Mouse (Mus musculus) hindlimb bud, embryonic 11.5 days (tissue): Measurements from ENCODE around the gene Olfr521.
"Not testable (repeated sequence)": the region's sequence is repeated elsewhere in the genome, so short reads cannot be mapped to it uniquely, and the experiment has no call there.

ENCODE experiments used
- DNase-seq: peaks from one replicate; pipeline ENCODE4 v3.0.0-alpha.2; 2012; ENCODE audit warnings: low read depth, low spot score; ENCODE audit errors: extremely low spot score

The Olfr521 gene

GRCm38 (mm10) chr7:99763207-99763606 lies at the start of gene Olfr521:
Olfr521 (plus strand) TSS chr7:99763507.
- DNase-seq = no peak

GRCm38 (mm10) chr7:99716536-99716935 lies 46.8 kb upstream of the Olfr521 start:
- DNase-seq = no peak

GRCm38 (mm10) chr7:99729973-99730372 lies 33.3 kb upstream of the Olfr521 start, which contains the start of gene Olfr520:
Olfr520 (plus strand) TSS chr7:99730273.
- no peak for DNase-seq

- DNase-seq = no peak
Observed at GRCm38 (mm10) chr7:99734612-99735011, 28.7 kb upstream of the Olfr521 start.

- not testable (repeated sequence) for DNase-seq
Observed at GRCm38 (mm10) chr7:99735491-99735890, 27.8 kb upstream of the Olfr521 start.

- DNase-seq = no peak
Observed at GRCm38 (mm10) chr7:99739276-99739675, 24.0 kb upstream of the Olfr521 start.

GRCm38 (mm10) chr7:99781385-99781784 lies 18.1 kb downstream of the Olfr521 start:
- DNase-seq = no peak

- DNase-seq = no peak
Observed at GRCm38 (mm10) chr7:99781916-99782315, 18.6 kb downstream of the Olfr521 start.

GRCm38 (mm10) chr7:99783421-99783820 lies 20.1 kb downstream of the Olfr521 start:
- no peak for DNase-seq

- no peak for DNase-seq
Observed at GRCm38 (mm10) chr7:99785553-99785952, 22.2 kb downstream of the Olfr521 start.

- DNase-seq = no peak
Observed at GRCm38 (mm10) chr7:99786774-99787173, 23.5 kb downstream of the Olfr521 start.

GRCm38 (mm10) chr7:99787935-99788334 lies 24.6 kb downstream of the Olfr521 start:
- no peak for DNase-seq

GRCm38 (mm10) chr7:99788563-99788962 lies 25.3 kb downstream of the Olfr521 start:
- DNase-seq = no peak

- no peak for DNase-seq
Observed at GRCm38 (mm10) chr7:99790816-99791215, 27.5 kb downstream of the Olfr521 start.

- DNase-seq = no peak
Observed at GRCm38 (mm10) chr7:99794096-99794495, 30.8 kb downstream of the Olfr521 start.

GRCm38 (mm10) chr7:99795192-99795981 lies 32.1 kb downstream of the Olfr521 start:
- DNase-seq = no peak

GRCm38 (mm10) chr7:99796471-99796870 lies 33.2 kb downstream of the Olfr521 start:
- DNase-seq = no peak

- DNase-seq = no peak
Observed at GRCm38 (mm10) chr7:99797261-99797660, 34.0 kb downstream of the Olfr521 start.

GRCm38 (mm10) chr7:99797911-99798647 lies 34.8 kb downstream of the Olfr521 start:
- peak; percentile 89 for DNase-seq

- DNase-seq = no peak
Observed at GRCm38 (mm10) chr7:99799118-99799517, 35.8 kb downstream of the Olfr521 start.

GRCm38 (mm10) chr7:99803535-99803934 lies 40.2 kb downstream of the Olfr521 start:
- DNase-seq = no peak

- not testable (repeated sequence) for DNase-seq
Observed at GRCm38 (mm10) chr7:99804033-99804432, 40.7 kb downstream of the Olfr521 start.
